Mouse (Mus musculus) hindbrain, embryonic 14.5 days (tissue): ENCODE measurements at regions not wholly inside any gene's neighbourhood (a gene's known extent, or its start where the extent isn't known, plus 50 kb on each side); places are given as distances from the start of the nearest gene placed in this dataset.

Source experiments
- ATAC-seq: fragments of 200-750 bp; cut with Nextera tagmentation; 2 replicates; pipeline ENCODE4 v1.8.0; 2017; ENCODE audit warnings: moderate number of reproducible peaks, mild to moderate bottlenecking, moderate TSS enrichment, moderate library complexity; ENCODE audit not compliant: low FRiP score
- DNase-seq: peaks from one replicate; pipeline ENCODE4 v3.0.0-alpha.2; 2015; ENCODE audit warnings: low spot score
- H3K27ac ChIP-seq: fragments of 300-500 bp; sonication (generic); 2 replicates; pipeline ENCODE4 v1.5.1; 2014; ENCODE audit warnings: mild to moderate bottlenecking, moderate library complexity
- H3K27me3 ChIP-seq: fragments of 300-500 bp; sonication (generic); 2 replicates; pipeline ENCODE4 v1.6.1; 2014; ENCODE audit warnings: mild to moderate bottlenecking, low read length, mixed read lengths; ENCODE audit not compliant: control insufficient read depth, insufficient read depth
- H3K36me3 ChIP-seq: fragments of 300-500 bp; sonication (generic); replicated peaks from 2 replicates; pipeline ENCODE4 v1.6.1; 2014; ENCODE audit not compliant: control insufficient read depth, insufficient read depth
- H3K4me1 ChIP-seq: fragments of 300-500 bp; sonication (generic); replicated peaks from 2 replicates; pipeline ENCODE4 v1.6.1; 2014; ENCODE audit warnings: antibody characterized with exemption, low read length, mixed read lengths; ENCODE audit not compliant: control insufficient read depth, insufficient read depth
- H3K4me2 ChIP-seq: fragments of 300-500 bp; sonication (generic); replicated peaks from 2 replicates; pipeline ENCODE4 v1.6.1; 2014; ENCODE audit warnings: mild to moderate bottlenecking, moderate library complexity
- H3K4me3 ChIP-seq: fragments of 300-500 bp; sonication (generic); replicated peaks from 2 replicates; pipeline ENCODE4 v1.5.1; 2014; ENCODE audit warnings: mild to moderate bottlenecking, low read length
- H3K9ac ChIP-seq: fragments of 300-500 bp; sonication (generic); 2 replicates; pipeline ENCODE4 v1.6.1; 2014
- H3K9me3 ChIP-seq: fragments of 300-500 bp; sonication (generic); 2 replicates; pipeline ENCODE4 v1.6.1; 2016; ENCODE audit warnings: low read length; ENCODE audit not compliant: control insufficient read depth
- WGBS: fragments of 180-500 bp; shearing (Covaris S2); extraction: QIAGEN DNeasy Blood & Tissue Kit; methylation state at CpG from one replicate; pipeline ENCODE4 v1.1.7; 2014; 5-methylcytosine and 5-hydroxymethylcytosine counted together

DNA sequence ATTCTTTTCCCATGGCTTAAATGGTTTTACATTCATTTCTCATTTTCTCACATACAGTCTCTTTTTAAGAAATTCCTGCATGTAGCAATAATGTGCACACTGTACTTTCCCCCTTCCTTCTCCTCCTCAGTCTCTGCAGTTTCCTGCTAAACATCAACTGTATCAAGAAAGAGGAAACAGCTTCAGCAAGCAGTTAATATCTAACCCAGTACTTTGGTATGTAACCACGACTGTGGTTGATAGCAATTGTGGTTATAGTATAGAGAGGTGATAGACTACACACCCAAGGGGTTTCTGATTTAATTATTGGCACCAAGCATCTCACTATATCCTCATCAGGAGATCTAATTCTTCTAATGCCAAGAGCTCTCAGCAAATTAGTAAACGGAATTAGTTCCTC lies 52.8 kb upstream of the Eci2 start:
- H3K27ac ChIP-seq: no peak overlapping the region
- H3K9ac ChIP-seq: no peak overlapping the region
- H3K9me3 ChIP-seq: no peaks in the 10 kb centered on the region
- ATAC-seq (no peak), DNase-seq (no peak)
- no peaks in the 10 kb centered on the region for H3K4me1 ChIP-seq
- H3K4me2 ChIP-seq: no peak overlapping the region
- WGBS: 64% methylated on average over 2 of the region's 2 CpGs
- no peaks in the 10 kb centered on the region for H3K36me3 ChIP-seq
- no peaks in the 10 kb centered on the region for H3K27me3 ChIP-seq
- H3K4me3 ChIP-seq: no peak overlapping the region

GRCm38 (mm10) chr13:35085386-35085785 lies 58.5 kb upstream of the Eci2 start:
- DNase-seq (no peak), ATAC-seq (no peak)

DNA sequence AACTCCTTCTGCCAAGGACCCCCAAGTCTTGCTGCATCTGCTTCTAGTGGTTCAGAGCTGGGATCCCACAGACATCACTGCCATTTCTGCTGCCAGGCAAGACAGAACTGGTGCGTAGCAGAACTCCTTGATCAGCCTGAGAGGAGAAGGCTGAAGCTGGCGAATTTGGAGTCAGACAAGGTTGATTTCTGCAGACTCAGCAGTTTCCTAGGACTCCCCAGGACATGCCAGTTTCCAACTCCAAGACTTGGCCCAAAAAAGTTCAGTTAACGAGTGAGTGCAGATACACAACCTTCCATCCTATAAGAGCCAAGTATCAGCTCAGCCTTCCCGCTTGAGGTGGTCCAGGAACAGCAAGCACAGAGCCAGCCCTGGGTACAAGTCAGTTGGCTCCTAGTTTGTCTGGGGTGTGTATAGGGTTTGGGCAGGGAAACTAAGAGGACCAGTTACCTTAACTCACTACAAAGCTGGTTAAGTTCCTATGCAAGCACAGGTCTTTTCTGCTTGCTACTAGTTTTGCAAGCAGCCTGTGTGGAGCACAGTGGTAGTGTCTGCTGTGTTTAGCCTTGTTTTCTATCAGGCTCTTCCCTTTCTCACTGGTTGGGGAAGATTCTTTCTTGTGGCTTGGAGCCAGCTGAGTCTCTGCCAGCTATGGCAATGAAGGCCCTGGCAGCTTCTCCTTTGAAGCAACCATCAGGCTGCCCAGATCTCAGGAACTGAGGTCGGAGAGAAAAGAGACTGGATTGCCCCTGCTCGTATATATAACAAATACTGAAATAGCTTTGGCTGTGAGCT lies 60.5 kb upstream of the Eci2 start:
- Histone ChIP-seq H3K27me3 (no peaks in the 10 kb centered on the region), H3K9me3 (no peaks in the 10 kb centered on the region), H3K4me3 (no peak overlapping the region), H3K4me1 (no peaks in the 10 kb centered on the region), H3K4me2 (no peak overlapping the region), H3K36me3 (no peaks in the 10 kb centered on the region), H3K9ac (no peak overlapping the region), H3K27ac (no peak overlapping the region)
- ATAC-seq: no peak
- WGBS: 71% methylated on average over 6 of the region's 6 CpGs
- peak; percentile 50 for DNase-seq

More at GRCm38 (mm10) chr13:35085386-35085785, 58.5 kb upstream of the Eci2 start:
- no peaks in the 10 kb centered on the region for H3K4me1 ChIP-seq
- 78% methylated on average over 3 of the region's 3 CpGs for WGBS
- H3K27ac ChIP-seq: no peak overlapping the region
- no peaks in the 10 kb centered on the region for H3K36me3 ChIP-seq
- no peaks in the 10 kb centered on the region for H3K27me3 ChIP-seq
- H3K9ac ChIP-seq: no peak overlapping the region
- no peak overlapping the region for H3K4me2 ChIP-seq
- H3K9me3 ChIP-seq: no peaks in the 10 kb centered on the region
- no peak overlapping the region for H3K4me3 ChIP-seq

DNA sequence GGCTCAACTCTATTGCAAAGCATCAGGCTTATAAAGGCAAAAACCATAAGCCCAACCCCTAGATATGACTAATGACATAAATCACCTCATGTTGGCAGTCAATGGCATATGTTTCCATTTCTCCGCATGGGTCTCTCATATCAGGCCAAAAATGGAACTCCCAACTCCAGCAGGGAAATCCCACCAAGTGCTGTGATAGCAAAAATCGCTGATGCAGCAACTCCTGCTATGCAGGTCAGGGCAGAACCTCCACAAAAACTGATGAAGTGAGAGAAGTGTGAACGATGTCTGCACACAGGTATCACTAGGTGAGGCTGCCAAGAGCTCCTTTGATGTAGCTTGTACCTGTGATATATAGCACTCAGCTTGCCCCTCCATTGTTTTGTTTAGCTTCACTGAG lies 64.3 kb upstream of the Eci2 start:
- Histone ChIP-seq H3K27me3 (no peaks in the 10 kb centered on the region), H3K4me1 (no peaks in the 10 kb centered on the region), H3K9me3 (no peaks in the 10 kb centered on the region), H3K9ac (no peak overlapping the region), H3K36me3 (no peaks in the 10 kb centered on the region), H3K4me2 (no peak overlapping the region), H3K27ac (no peak overlapping the region), H3K4me3 (no peak overlapping the region)
- ATAC-seq (no peak), DNase-seq (no peak)
- WGBS: 86% methylated on average over 3 of the region's 3 CpGs

- H3K4me3 ChIP-seq: no peak overlapping the region
- no peaks in the 10 kb centered on the region for H3K27me3 ChIP-seq
- ATAC-seq (no peak), DNase-seq (peak; percentile 30)
- 44% methylated on average over 1 of the region's 1 CpGs for WGBS
- H3K4me2 ChIP-seq: no peak overlapping the region
- no peak overlapping the region for H3K9ac ChIP-seq
- no peak overlapping the region for H3K27ac ChIP-seq
- H3K4me1 ChIP-seq: no peaks in the 10 kb centered on the region
- no peaks in the 10 kb centered on the region for H3K36me3 ChIP-seq
- no peaks in the 10 kb centered on the region for H3K9me3 ChIP-seq
Observed at GRCm38 (mm10) chr13:35119782-35120181, 92.9 kb upstream of the Eci2 start.

DNA sequence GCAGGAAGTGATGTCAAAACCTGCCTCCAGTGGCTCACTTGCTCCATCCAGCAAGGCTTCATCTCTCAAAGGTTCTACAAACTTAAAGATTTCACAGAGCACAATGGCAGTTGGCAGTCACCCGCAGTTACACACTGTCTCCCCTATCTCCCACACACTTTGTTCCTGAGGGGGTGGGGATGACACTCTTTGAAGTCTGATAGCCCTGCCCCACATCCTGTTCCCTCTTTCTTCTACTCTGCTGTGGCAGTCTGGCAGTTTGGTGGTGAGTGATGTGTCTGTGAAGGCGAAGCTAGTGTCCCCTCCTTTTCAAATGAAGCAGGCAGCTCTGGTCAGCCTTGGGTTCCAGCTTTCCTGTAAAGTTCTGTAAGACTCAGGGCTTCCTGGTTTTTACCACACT lies 102.6 kb upstream of the Eci2 start:
- whole genome bisulfite sequencing: 61% methylated on average over 2 of the region's 2 CpGs
- H3K4me1 ChIP-seq: no peaks in the 10 kb centered on the region
- H3K9ac ChIP-seq: no peak overlapping the region

GRCm38 (mm10) chr13:35131272-35132185 lies 104.6 kb upstream of the Eci2 start:
- no peak overlapping the region for H3K9ac ChIP-seq
- H3K4me1 ChIP-seq: no peaks in the 10 kb centered on the region
- H3K4me2 ChIP-seq: no peak overlapping the region
- no peak for ATAC-seq
- DNase-seq: no peak
- H3K27me3 ChIP-seq: no peaks in the 10 kb centered on the region
- no peak overlapping the region for H3K4me3 ChIP-seq
- 76% methylated on average over 8 of the region's 8 CpGs for WGBS
- no peak overlapping the region for H3K27ac ChIP-seq
- H3K36me3 ChIP-seq: no peaks in the 10 kb centered on the region
- H3K9me3 ChIP-seq: no peaks in the 10 kb centered on the region

More for the DNA sequence above, 102.6 kb upstream of the Eci2 start:
- Histone ChIP-seq H3K9me3 (no peaks in the 10 kb centered on the region), H3K27ac (no peak overlapping the region), H3K36me3 (no peaks in the 10 kb centered on the region), H3K27me3 (no peaks in the 10 kb centered on the region), H3K4me2 (no peak overlapping the region), H3K4me3 (no peak overlapping the region)
- DNase-seq: no peak
- no peak for ATAC-seq

GRCm38 (mm10) chr13:35151629-35152028 lies 124.7 kb upstream of the Eci2 start:
- 81% methylated on average over 1 of the region's 1 CpGs for WGBS
- H3K4me1 ChIP-seq: no peaks in the 10 kb centered on the region

DNA sequence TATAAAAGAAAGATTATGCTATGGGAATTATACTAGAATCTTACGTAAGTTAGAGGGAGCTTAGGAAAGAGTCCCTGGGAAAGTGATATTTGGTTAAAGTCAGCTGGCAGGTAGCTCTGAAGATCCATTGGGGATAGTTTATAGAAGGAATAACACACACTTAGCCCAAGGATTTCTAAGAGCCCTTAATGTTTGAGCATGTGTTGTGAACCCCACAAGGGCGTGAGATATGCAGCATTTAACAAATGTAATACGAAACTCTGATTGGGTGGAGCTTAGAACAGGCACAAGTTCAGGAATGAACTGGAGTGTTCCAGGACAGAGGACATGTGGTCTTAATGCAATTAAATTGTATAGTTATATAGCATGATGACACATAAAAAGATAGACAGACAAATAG lies 132.6 kb upstream of the Eci2 start:
- Histone ChIP-seq H3K27me3 (no peaks in the 10 kb centered on the region), H3K9ac (no peak overlapping the region), H3K4me1 (no peaks in the 10 kb centered on the region), H3K4me3 (no peak overlapping the region), H3K9me3 (no peaks in the 10 kb centered on the region), H3K27ac (no peak overlapping the region), H3K4me2 (no peak overlapping the region), H3K36me3 (no peaks in the 10 kb centered on the region)
- no peak for ATAC-seq
- WGBS: 86% methylated on average over 3 of the region's 3 CpGs
- DNase-seq: peak; percentile 10

More at GRCm38 (mm10) chr13:35151629-35152028, 124.7 kb upstream of the Eci2 start:
- ATAC-seq: no peak
- Histone ChIP-seq H3K36me3 (no peaks in the 10 kb centered on the region), H3K9me3 (no peaks in the 10 kb centered on the region), H3K4me2 (no peak overlapping the region), H3K27ac (no peak overlapping the region), H3K9ac (no peak overlapping the region), H3K4me3 (no peak overlapping the region), H3K27me3 (no peaks in the 10 kb centered on the region)
- DNase-seq: no peak
